Mouse (Mus musculus) yolk sac, embryonic 10.5 days (tissue): Measurements from ENCODE around the gene Chil1.
A peak's percentile ranks its signal among the peaks of the same experiment; 100 is the strongest.

Source experiments
- DNase-seq: peaks from one replicate; pipeline ENCODE4 v3.0.0-alpha.2; 2017; ENCODE audit warnings: low spot score

Chil1 gene

GRCm38 (mm10) chr1:134182025-134182424, at the start of gene Chil1:
Gene Chil1, plus strand, starts transcription at chr1:134182176.
- no peak for DNase-seq

- no peak for DNase-seq
Measured at GRCm38 (mm10) chr1:134133316-134133715, 48.7 kb upstream of the Chil1 start.

- no peak for DNase-seq
Measured at GRCm38 (mm10) chr1:134136351-134136750, 45.6 kb upstream of the Chil1 start.

- DNase-seq = no peak
Measured at GRCm38 (mm10) chr1:134138424-134138823, 43.6 kb upstream of the Chil1 start.

GRCm38 (mm10) chr1:134142363-134142794, 39.6 kb upstream of the Chil1 start:
- DNase-seq = no peak

- DNase-seq = no peak
Measured at GRCm38 (mm10) chr1:134146066-134146465, 35.9 kb upstream of the Chil1 start.

- DNase-seq = no peak
Measured at GRCm38 (mm10) chr1:134150076-134150475, 31.9 kb upstream of the Chil1 start.

GRCm38 (mm10) chr1:134150745-134151144, 31.2 kb upstream of the Chil1 start:
- no peak for DNase-seq

GRCm38 (mm10) chr1:134151655-134152412, 30.1 kb upstream of the Chil1 start:
- DNase-seq = peak; percentile 77

- no peak for DNase-seq
Measured at GRCm38 (mm10) chr1:134152626-134153590, 29.1 kb upstream of the Chil1 start.

- no peak for DNase-seq
Measured at GRCm38 (mm10) chr1:134154121-134154520, 27.9 kb upstream of the Chil1 start.

GRCm38 (mm10) chr1:134154655-134155054, 27.3 kb upstream of the Chil1 start:
- no peak for DNase-seq

- DNase-seq = no peak
Measured at GRCm38 (mm10) chr1:134160404-134160803, 21.6 kb upstream of the Chil1 start.

GRCm38 (mm10) chr1:134161399-134161798, 20.6 kb upstream of the Chil1 start:
- DNase-seq = no peak

GRCm38 (mm10) chr1:134162510-134163225, 19.3 kb upstream of the Chil1 start:
- no peak for DNase-seq

GRCm38 (mm10) chr1:134163476-134163875, 18.5 kb upstream of the Chil1 start:
- peak; percentile 44 for DNase-seq

- peak; percentile 14 for DNase-seq
Measured at GRCm38 (mm10) chr1:134164454-134164853, 17.5 kb upstream of the Chil1 start.

- DNase-seq = no peak
Measured at GRCm38 (mm10) chr1:134166547-134166946, 15.4 kb upstream of the Chil1 start.

GRCm38 (mm10) chr1:134167416-134168305, 14.3 kb upstream of the Chil1 start:
- no peak for DNase-seq

GRCm38 (mm10) chr1:134168567-134168966, 13.4 kb upstream of the Chil1 start:
- DNase-seq = no peak
